8 mouse cellular contexts compared by ENCODE assay signal in genomic region chr7:96813497-96814400, GRCm38 (mm10).
DNase-seq lines count a peak whose midpoint lies in the region; ATAC-seq and TF ChIP-seq lines count a peak whose summit lies in the region.

No protein-coding gene starts in this region.

- WGBS in heart, adult 2 months = 39% methylated on average over 9 of the region's 9 CpGs
- 52% methylated on average over 9 of the region's 9 CpGs for WGBS in kidney, postnatal 0 days

- H3K79me2 ChIP-seq in heart, adult 2 months (replicated peaks; ENCODE audit: control insufficient read depth, insufficient read depth, low read length) = no peaks in the 10 kb centered on the region

- TF ChIP-seq POLR2A in heart, adult 2 months (IDR thresholded peaks at IDR 0.05; ENCODE audit: insufficient read depth, low read depth, low read length) = no peak

- TF ChIP-seq CTCF in layer of hippocampus, adult 2 months (conservative IDR thresholded peaks at IDR 0.05) = no peak
- TF ChIP-seq CTCF in heart, adult 2 months (IDR thresholded peaks at IDR 0.05) = no peak
- no peak for TF ChIP-seq CTCF in kidney, postnatal 0 days (IDR thresholded peaks at IDR 0.05; ENCODE audit: low read depth)

- intact Hi-C loops in heart, adult 2 months (cut with DNase I) = no loop called here

- H3K9ac ChIP-seq in heart, adult 2 months (ENCODE audit: low read depth, low read length) = no peak overlapping the region
- no peak overlapping the region for H3K9ac ChIP-seq in kidney, postnatal 0 days (ENCODE audit: low read depth, low read length)

- H3K4me2 ChIP-seq in kidney, postnatal 0 days (ENCODE audit: low read length) = no peak overlapping the region

- ATAC-seq in kidney, postnatal 0 days (replicated peaks; ENCODE audit: low FRiP score, low read depth) = peak; percentile 63; the same call in 1 of the 2 replicates

- no peaks in the 10 kb centered on the region for H3K36me3 ChIP-seq in heart, adult 2 months (ENCODE audit: control insufficient read depth, insufficient read depth, low read length)
- peaks cover 5% of the 10 kb centered on the region; the same call in 1 of the 2 replicates for H3K36me3 ChIP-seq in kidney, postnatal 0 days (ENCODE audit: insufficient read depth, low read length)

- H3K27me3 ChIP-seq in heart, adult 2 months (ENCODE audit: control insufficient read depth, insufficient read depth, low read length) = no peaks in the 10 kb centered on the region
- H3K27me3 ChIP-seq in kidney, postnatal 0 days (ENCODE audit: insufficient read depth, low read length) = no peaks in the 10 kb centered on the region

- DNase-seq in layer of hippocampus, adult 2 months (ENCODE audit: low spot score in 2 of 2) = no peak
- DNase-seq in layer of hippocampus, adult 9-10 months (ENCODE audit: low spot score) = no peak
- peak; percentile 70 for DNase-seq in heart, adult 2 months
- peak; percentile 89 for DNase-seq in kidney, postnatal 0 days (ENCODE audit: low spot score)
- DNase-seq in skeletal muscle tissue, adult 2 months (ENCODE audit: low read depth, low spot score) = peak; percentile 52
- no peak for DNase-seq in layer of hippocampus, adult 11-12 months (ENCODE audit: low spot score)
- no peak for DNase-seq in frontal cortex, adult 2 months (ENCODE audit: extremely low spot score in 1 of 2, low spot score in 1 of 2)
- DNase-seq in cerebellum, postnatal 36 days = no peak

- H3K9me3 ChIP-seq in kidney, postnatal 0 days (replicated peaks; ENCODE audit: low read length) = no peaks in the 10 kb centered on the region

- peaks cover 5% of the 10 kb centered on the region for H3K4me1 ChIP-seq in heart, adult 2 months (ENCODE audit: control insufficient read depth, insufficient read depth, low read length)
- no peaks in the 10 kb centered on the region for H3K4me1 ChIP-seq in kidney, postnatal 0 days (replicated peaks; ENCODE audit: insufficient read depth, low read length)

- H3K27ac ChIP-seq in layer of hippocampus, adult 2 months = peak overlapping the region; percentile 6; the same call in 1 of the 2 replicates
- H3K27ac ChIP-seq in heart, adult 2 months = peak overlapping the region; percentile 55
- peak overlapping the region; percentile 84 for H3K27ac ChIP-seq in kidney, postnatal 0 days

- TF ChIP-seq EP300 in heart, adult 2 months (IDR thresholded peaks at IDR 0.05; ENCODE audit: insufficient read depth, low read depth, low read length) = 0 out of 2 replicates have a peak, but pooled peaks have one; percentile 23

- H3K4me3 ChIP-seq in layer of hippocampus, adult 2 months = no peak overlapping the region
- H3K4me3 ChIP-seq in heart, adult 2 months = no peak overlapping the region
- H3K4me3 ChIP-seq in kidney, postnatal 0 days (replicated peaks; ENCODE audit: low read depth, low read length) = no peak overlapping the region

Comparison
In these comparisons a context has a peak if more than half of its experiments do, and no peak if none do; other contexts are left out.
1. DNase-seq: peak in heart, adult 2 months (2 of 2), kidney, postnatal 0 days (single experiment) and skeletal muscle tissue, adult 2 months (single experiment); none in layer of hippocampus, adult 2 months (0 of 2), layer of hippocampus, adult 9-10 months (single experiment), layer of hippocampus, adult 11-12 months (single experiment), frontal cortex, adult 2 months (0 of 2) and cerebellum, postnatal 36 days (0 of 2).
2. H3K27ac ChIP-seq: peak in every context shown above with its lines; median percentile 84 in kidney, postnatal 0 days; 55 in heart, adult 2 months; 6 in layer of hippocampus, adult 2 months.